Mouse (Mus musculus) lung, embryonic 16.5 days (tissue): ENCODE data around the gene Olfr1346. TPM values are rescaled to one million over a fixed set of nuclear protein-coding genes. Genes with fewer than 3 reads are reported as not detected.
"Not testable (repeated sequence)": the region's sequence is repeated elsewhere in the genome, so short reads cannot be mapped to it uniquely, and the experiment has no call there.

Experiments
- ATAC-seq: fragments of 200-750 bp; cut with Nextera tagmentation; 2 replicates; pipeline ENCODE4 v1.8.0; 2017; ENCODE audit warnings: low read depth, mild to moderate bottlenecking, moderate library complexity
- H3K27ac ChIP-seq: fragments of 300-500 bp; sonication (generic); 2 replicates; pipeline ENCODE4 v1.5.1; 2014; ENCODE audit warnings: mild to moderate bottlenecking, control low read depth, low read length
- H3K27me3 ChIP-seq: fragments of 300-500 bp; sonication (generic); 2 replicates; pipeline ENCODE4 v1.6.1; 2014; ENCODE audit warnings: low read depth, low read length, mixed read lengths; ENCODE audit not compliant: control insufficient read depth, insufficient read depth
- H3K36me3 ChIP-seq: fragments of 300-500 bp; sonication (generic); 2 replicates; pipeline ENCODE4 v1.6.1; 2014; ENCODE audit warnings: low read length; ENCODE audit not compliant: control insufficient read depth, insufficient read depth
- H3K4me1 ChIP-seq: fragments of 300-500 bp; sonication (generic); replicated peaks from 2 replicates; pipeline ENCODE4 v1.6.1; 2014; ENCODE audit warnings: low read length, mixed read lengths; ENCODE audit not compliant: control insufficient read depth, insufficient read depth
- H3K4me2 ChIP-seq: fragments of 300-500 bp; sonication (generic); 2 replicates; pipeline ENCODE4 v1.6.1; 2014; ENCODE audit warnings: low read depth, low read length, control low read depth
- H3K4me3 ChIP-seq: fragments of 300-500 bp; sonication (generic); 2 replicates; pipeline ENCODE4 v1.5.1; 2014; ENCODE audit warnings: mild to moderate bottlenecking, low read length, control low read depth
- H3K9ac ChIP-seq: fragments of 300-500 bp; sonication (generic); 2 replicates; pipeline ENCODE4 v1.6.1; 2014; ENCODE audit warnings: low read length, control low read depth
- H3K9me3 ChIP-seq: fragments of 300-500 bp; sonication (generic); 2 replicates; pipeline ENCODE4 v1.6.1; 2016; ENCODE audit warnings: low read length; ENCODE audit not compliant: control insufficient read depth
- WGBS: fragments of 180-500 bp; shearing (Covaris S2); extraction: QIAGEN DNeasy Blood & Tissue Kit; methylation state at CpG from one replicate; pipeline ENCODE4 v1.1.7; 2014; 5-methylcytosine and 5-hydroxymethylcytosine counted together
- polyA plus RNA-seq: library from polyadenylated mRNA; unstranded; fragments of >200 nt; fragmentation: Nextera tagmentation; extraction: Ambion mirVana; gene quantifications from 2 replicates; pipeline ENCODE4 v1.2.1, GENCODE M21; 2015

Olfr1346 gene
- not detected in 2 replicates for polyA plus RNA-seq

GRCm38 (mm10) chr7:6466951-6467350, at the start of gene Olfr1346:
TSS of gene Olfr1346 (plus strand) at chr7:6467101.
- no peaks in the 10 kb centered on the region for H3K27me3 ChIP-seq
- H3K4me1 ChIP-seq: no peaks in the 10 kb centered on the region
- H3K4me2 ChIP-seq: no peak within 1 kb of the TSS
- ATAC-seq: no peak
- H3K4me3 ChIP-seq: no peak within 1 kb of the TSS
- H3K27ac ChIP-seq: no peak within 1 kb of the TSS
- no peaks in the 10 kb centered on the region for H3K9me3 ChIP-seq
- no peaks in the 10 kb centered on the region for H3K36me3 ChIP-seq
- H3K9ac ChIP-seq: no peak within 1 kb of the TSS

GRCm38 (mm10) chr7:6419894-6420293, 47.0 kb upstream of the Olfr1346 start:
- no peak overlapping the region for H3K4me2 ChIP-seq
- 70% methylated on average over 6 of the region's 6 CpGs for WGBS
- no peak overlapping the region for H3K27ac ChIP-seq
- H3K4me3 ChIP-seq: no peak overlapping the region
- no peaks in the 10 kb centered on the region for H3K36me3 ChIP-seq
- no peak overlapping the region for H3K9ac ChIP-seq
- H3K9me3 ChIP-seq: no peaks in the 10 kb centered on the region
- no peak for ATAC-seq
- no peaks in the 10 kb centered on the region for H3K27me3 ChIP-seq
- H3K4me1 ChIP-seq: no peaks in the 10 kb centered on the region

DNA sequence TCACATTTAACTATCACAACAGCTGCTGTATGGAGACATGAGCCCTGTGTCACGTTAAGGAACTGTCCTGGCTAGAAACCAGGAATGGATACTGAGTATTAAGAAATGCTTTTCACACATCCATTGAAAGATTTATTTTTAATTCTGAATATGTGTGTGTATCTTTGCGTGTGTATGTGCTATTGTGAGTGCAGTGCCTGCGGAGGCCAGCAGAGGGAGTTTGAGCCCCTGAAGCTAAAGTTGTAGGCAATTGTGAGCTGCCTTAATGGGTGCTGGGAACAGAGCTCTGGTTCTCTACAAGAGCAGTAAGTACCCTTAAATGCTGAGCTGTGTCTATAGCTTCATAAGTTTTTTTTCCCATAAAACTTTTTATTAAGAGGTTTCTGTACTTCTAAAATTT, 37.5 kb upstream of the Olfr1346 start:
- WGBS: 79% methylated on average over 3 of the region's 3 CpGs
- Histone ChIP-seq H3K27ac (no peak overlapping the region), H3K27me3 (no peaks in the 10 kb centered on the region), H3K4me1 (no peaks in the 10 kb centered on the region), H3K9ac (no peak overlapping the region), H3K36me3 (no peaks in the 10 kb centered on the region), H3K4me2 (no peak overlapping the region), H3K4me3 (no peak overlapping the region), H3K9me3 (peaks cover 3% of the 10 kb centered on the region)
- ATAC-seq: no peak

DNA sequence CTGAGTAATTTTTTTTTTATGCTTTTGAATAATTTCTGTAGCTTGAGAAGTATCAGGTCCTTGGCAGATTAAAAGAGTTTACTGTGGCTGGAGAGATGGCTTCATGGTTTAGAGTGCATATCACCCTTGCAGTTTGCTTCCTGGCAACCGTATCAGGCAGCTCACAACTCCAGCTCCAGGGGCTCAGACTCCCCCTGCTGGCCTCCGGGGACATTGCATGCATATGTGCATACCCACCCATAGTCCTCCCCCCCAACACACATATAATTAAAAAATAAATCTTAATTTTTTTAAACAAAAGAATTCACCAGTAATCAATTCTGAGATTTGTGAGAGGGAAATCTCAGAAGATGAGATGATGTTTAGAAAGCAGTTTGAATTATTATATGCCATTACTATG, 36.6 kb upstream of the Olfr1346 start:
- Histone ChIP-seq H3K4me2 (no peak overlapping the region), H3K27me3 (no peaks in the 10 kb centered on the region), H3K36me3 (no peaks in the 10 kb centered on the region), H3K27ac (no peak overlapping the region), H3K9ac (no peak overlapping the region), H3K9me3 (peaks cover 3% of the 10 kb centered on the region), H3K4me3 (no peak overlapping the region), H3K4me1 (no peaks in the 10 kb centered on the region)
- no peak for ATAC-seq
- WGBS: 33% methylated on average over 2 of the region's 2 CpGs

DNA sequence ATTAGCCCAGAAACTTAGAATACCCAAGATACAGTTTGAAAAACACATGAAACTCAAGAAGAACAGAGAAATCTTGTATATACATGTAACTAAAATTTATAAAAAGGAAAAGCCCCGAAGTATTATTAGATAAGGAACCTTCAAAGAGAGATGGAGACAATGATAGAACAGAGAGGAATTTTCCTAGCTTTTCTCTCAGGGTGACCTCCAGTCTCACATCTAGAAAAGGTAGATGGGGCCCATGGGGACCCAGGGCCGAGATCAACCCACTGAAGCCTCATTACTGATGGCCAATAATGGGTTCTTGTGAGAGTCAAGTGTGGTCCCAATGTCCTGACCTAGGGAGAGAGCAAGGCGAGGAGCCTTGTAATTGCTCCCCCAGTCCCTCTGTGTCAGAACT, 28.5 kb upstream of the Olfr1346 start, which contains the start of gene Olfr1344:
Gene Olfr1344, plus strand, starts transcription at position 301 of the 400 bp plus-strand sequence.
- Histone ChIP-seq H3K4me3 (no peak within 1 kb of the TSS), H3K9me3 (no peaks in the 10 kb centered on the region), H3K4me2 (no peak within 1 kb of the TSS), H3K27me3 (no peaks in the 10 kb centered on the region), H3K36me3 (no peaks in the 10 kb centered on the region), H3K27ac (no peak within 1 kb of the TSS), H3K9ac (no peak within 1 kb of the TSS), H3K4me1 (no peaks in the 10 kb centered on the region)
- no peak for ATAC-seq
- WGBS: 65% methylated on average over 3 of the region's 3 CpGs

DNA sequence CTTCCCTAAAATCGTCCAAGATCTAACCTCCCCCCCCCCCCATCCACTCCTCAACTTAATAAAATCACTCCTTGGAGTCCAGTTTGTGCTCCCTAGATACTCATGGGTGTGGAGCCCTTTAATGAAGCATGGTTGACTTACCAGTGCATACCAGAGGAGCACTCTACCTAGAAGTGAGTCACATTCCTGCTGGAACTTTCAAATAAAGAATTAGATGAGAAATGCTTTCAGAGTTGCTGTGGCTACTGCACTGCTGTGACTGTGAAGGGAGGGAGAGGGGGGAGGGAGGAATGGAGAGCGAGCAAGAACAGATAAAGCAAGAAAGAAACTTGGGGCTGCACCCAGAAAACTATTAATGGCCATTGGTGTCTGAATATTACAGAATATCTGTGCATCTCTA, 25.7 kb upstream of the Olfr1346 start:
- Histone ChIP-seq H3K27ac (no peak overlapping the region), H3K4me2 (no peak overlapping the region), H3K4me3 (no peak overlapping the region), H3K4me1 (no peaks in the 10 kb centered on the region), H3K9me3 (no peaks in the 10 kb centered on the region), H3K36me3 (no peaks in the 10 kb centered on the region), H3K9ac (no peak overlapping the region), H3K27me3 (no peaks in the 10 kb centered on the region)
- WGBS: 44% methylated on average over 2 of the region's 2 CpGs
- ATAC-seq: no peak

- H3K36me3 ChIP-seq: no peaks in the 10 kb centered on the region
- no peak overlapping the region for H3K9ac ChIP-seq
- H3K4me3 ChIP-seq: no peak overlapping the region
- no peak for ATAC-seq
- H3K4me2 ChIP-seq: no peak overlapping the region
- no peaks in the 10 kb centered on the region for H3K4me1 ChIP-seq
- no peaks in the 10 kb centered on the region for H3K27me3 ChIP-seq
- H3K9me3 ChIP-seq: no peaks in the 10 kb centered on the region; the same call in 1 of the 2 replicates
- no peak overlapping the region for H3K27ac ChIP-seq
- WGBS: 88% methylated on average over 5 of the region's 5 CpGs
Measured at GRCm38 (mm10) chr7:6447771-6448170, 19.1 kb upstream of the Olfr1346 start.

GRCm38 (mm10) chr7:6455868-6456267, 11.0 kb upstream of the Olfr1346 start, which contains the start of gene Olfr1336:
TSS of gene Olfr1336 (plus strand) at chr7:6456168.
- Histone ChIP-seq H3K27me3 (no peaks in the 10 kb centered on the region), H3K4me1 (no peaks in the 10 kb centered on the region), H3K4me3 (no peak within 1 kb of the TSS), H3K4me2 (no peak within 1 kb of the TSS), H3K36me3 (no peaks in the 10 kb centered on the region), H3K27ac (no peak within 1 kb of the TSS), H3K9me3 (no peaks in the 10 kb centered on the region), H3K9ac (no peak within 1 kb of the TSS)
- ATAC-seq: no peak

- H3K4me1 ChIP-seq: no peaks in the 10 kb centered on the region
- WGBS: 45% methylated on average over 3 of the region's 3 CpGs
- H3K4me2 ChIP-seq: no peak overlapping the region
- ATAC-seq: no peak
- no peaks in the 10 kb centered on the region for H3K27me3 ChIP-seq
- H3K9me3 ChIP-seq: no peaks in the 10 kb centered on the region
- no peak overlapping the region for H3K9ac ChIP-seq
- no peaks in the 10 kb centered on the region for H3K36me3 ChIP-seq
- no peak overlapping the region for H3K27ac ChIP-seq
- no peak overlapping the region for H3K4me3 ChIP-seq
Measured at GRCm38 (mm10) chr7:6456399-6456798, 10.5 kb upstream of the Olfr1346 start.

- not testable (repeated sequence) for ATAC-seq, H3K9ac ChIP-seq
- 66% methylated on average over 2 of the region's 2 CpGs for WGBS
Measured at GRCm38 (mm10) chr7:6477633-6478032, 10.7 kb downstream of the Olfr1346 start.

More at GRCm38 (mm10) chr7:6477633-6478032, 10.7 kb downstream of the Olfr1346 start:
- H3K27me3 ChIP-seq, H3K4me1 ChIP-seq, H3K9me3 ChIP-seq, H3K4me3 ChIP-seq, H3K36me3 ChIP-seq, H3K4me2 ChIP-seq, H3K27ac ChIP-seq: not testable (repeated sequence)
